Mouse (Mus musculus): ENCODE results near the gene Bdkrb2.

- TF ChIP-seq CTCF (IDR thresholded peaks at IDR 0.05; ENCODE audit: low read depth, low read length) (no peak), POLR2A (IDR thresholded peaks at IDR 0.05; ENCODE audit: extremely low read depth, insufficient read depth, low read length) (no peak)
Observed at GRCm38 (mm10) chr12:105625798-105626197, 62.8 kb downstream of the Bdkrb2 start.

Data from liver, adult 2 months (tissue).